Mouse (Mus musculus) heart, postnatal 0 days (tissue): ENCODE measurements around the gene Mical2.

Experiments
- CTCF ChIP-seq: IDR thresholded peaks from 2 replicates; pipeline ENCODE4 v1.5.1; 2016; ENCODE audit warnings: antibody characterized with exemption, control low read depth, low read depth
- EP300 ChIP-seq: IDR thresholded peaks from 2 replicates; pipeline ENCODE4 v1.6.1; 2016; ENCODE audit warnings: antibody characterized with exemption, low read depth

DNA sequence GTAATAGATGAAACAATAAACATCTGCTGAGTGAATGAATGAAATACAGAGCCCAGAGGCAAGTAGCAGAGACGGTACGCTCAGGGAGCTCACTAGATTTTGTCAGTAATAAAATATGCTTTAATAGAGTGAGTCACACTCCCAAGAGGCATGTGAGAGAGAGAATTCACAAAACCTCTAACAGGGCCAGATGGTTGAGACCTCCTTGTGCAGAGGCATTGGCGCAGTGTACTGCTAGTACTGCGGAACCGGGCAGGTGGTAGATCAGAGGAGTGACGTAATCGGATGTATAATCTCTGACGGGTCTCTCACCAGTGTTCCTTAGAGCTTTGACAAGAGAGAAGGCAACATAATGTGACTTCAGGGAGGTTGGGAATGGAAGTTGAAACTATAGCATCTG lies 78.7 kb downstream of the Mical2 start:
- TF ChIP-seq EP300 (no peak), CTCF (no peak)
